Mouse (Mus musculus): ENCODE measurements around the gene 6030468B19Rik.

DNA sequence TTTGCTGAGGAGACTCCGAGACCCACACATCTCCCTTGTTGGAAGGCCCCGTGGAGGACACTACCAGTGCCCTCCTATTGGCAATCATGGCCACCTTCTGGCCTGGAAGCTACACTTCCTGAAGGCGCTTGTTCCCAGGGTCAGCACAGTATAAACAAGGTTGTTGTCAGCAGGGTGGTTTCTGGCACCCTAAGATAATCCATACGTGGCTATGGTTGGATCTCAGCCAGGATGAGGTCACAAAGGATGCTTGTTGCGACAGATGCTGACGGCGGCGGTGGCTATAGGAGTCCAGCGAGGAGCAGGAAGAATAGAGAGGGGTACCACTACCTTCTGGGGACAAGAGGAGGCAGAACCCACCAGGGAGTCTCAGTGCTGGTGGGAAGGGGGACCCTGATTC, 32.9 kb downstream of the 6030468B19Rik start:
- TF ChIP-seq POLR2A (IDR thresholded peaks at IDR 0.05; ENCODE audit: borderline replicate concordance, control insufficient read depth, low read depth, low read length) (no peak), CTCF (IDR thresholded peaks at IDR 0.05; ENCODE audit: control insufficient read depth, insufficient read depth, low read length) (no peak)
